ENCODE assay signal across 25 mouse cellular contexts in genomic region chr10:20929607-20930006, GRCm38 (mm10). TPM values are rescaled to one million over a fixed set of nuclear protein-coding genes. Genes with fewer than 3 reads are reported as not detected.
A peak's percentile ranks its signal among the peaks of the same experiment; 100 is the strongest.
DNase-seq lines count a peak whose midpoint lies in the region; ATAC-seq and TF ChIP-seq lines count a peak whose summit lies in the region.
"Had no signal": no experiment of that assay in that cellular context is flagged by ENCODE, and none has a peak within 500 bp of the region (broad histone marks: within the 10 kb centered on the region; RNA-seq: fewer than 3 reads in every experiment).

No protein-coding gene starts in this region.

- H3K4me3 ChIP-seq in lung, embryonic 16.5 days (ENCODE audit: low read length) = no peak overlapping the region
- no peak overlapping the region for H3K4me3 ChIP-seq in lung, adult 2 months (replicated peaks; ENCODE audit: extremely low read depth, low read depth, low read length)
- H3K4me3 ChIP-seq: embryonic facial prominence, embryonic 10.5 days; embryonic facial prominence, embryonic 12.5 days; forebrain, embryonic 13.5 days; forebrain, embryonic 15.5 days had no signal

- no peak overlapping the region for H3K9ac ChIP-seq in lung, embryonic 16.5 days (ENCODE audit: low read length)
- H3K9ac ChIP-seq: embryonic facial prominence, embryonic 12.5 days; forebrain, embryonic 13.5 days; forebrain, embryonic 15.5 days; forebrain, postnatal 0 days had no signal

- ATAC-seq in lung, embryonic 16.5 days (ENCODE audit: low read depth) = peak; percentile 61
- ATAC-seq: activated CD4-positive, CD25-positive, alpha-beta regulatory T cell, adult 4 months; forebrain, embryonic 13.5 days; forebrain, embryonic 15.5 days; forebrain, postnatal 0 days; Patski had no signal

- H3K9me3 ChIP-seq in lung, embryonic 16.5 days (ENCODE audit: control insufficient read depth, low read length) = no peaks in the 10 kb centered on the region
- H3K9me3 ChIP-seq: embryonic facial prominence, embryonic 10.5 days; embryonic facial prominence, embryonic 12.5 days; forebrain, embryonic 13.5 days; forebrain, embryonic 15.5 days had no signal

- no peak for TF ChIP-seq POLR2A in lung, adult 2 months (IDR thresholded peaks at IDR 0.05; ENCODE audit: borderline replicate concordance, extremely low read depth, low read depth, low read length)

- no peak for TF ChIP-seq CTCF in lung, adult 2 months (IDR thresholded peaks at IDR 0.05; ENCODE audit: insufficient read depth, low read length)

- no peaks in the 10 kb centered on the region for H3K4me1 ChIP-seq in lung, embryonic 16.5 days (replicated peaks; ENCODE audit: control insufficient read depth, insufficient read depth, low read length)
- H3K4me1 ChIP-seq in lung, adult 2 months (ENCODE audit: control insufficient read depth, insufficient read depth, low read length) = no peaks in the 10 kb centered on the region
- H3K4me1 ChIP-seq: embryonic facial prominence, embryonic 10.5 days; embryonic facial prominence, embryonic 12.5 days; forebrain, embryonic 13.5 days; forebrain, embryonic 15.5 days had no signal

- no peak overlapping the region for H3K4me2 ChIP-seq in lung, embryonic 16.5 days (ENCODE audit: low read depth, low read length)
- H3K4me2 ChIP-seq: embryonic facial prominence, embryonic 12.5 days; forebrain, embryonic 13.5 days; forebrain, embryonic 15.5 days had no signal

- no peak overlapping the region for H3K27ac ChIP-seq in lung, embryonic 16.5 days (ENCODE audit: low read length)
- H3K27ac ChIP-seq: embryonic facial prominence, embryonic 10.5 days; embryonic facial prominence, embryonic 12.5 days; forebrain, embryonic 13.5 days; forebrain, embryonic 15.5 days had no signal

- no peaks in the 10 kb centered on the region; the same call in 1 of the 2 replicates for H3K27me3 ChIP-seq in lung, embryonic 16.5 days (ENCODE audit: control insufficient read depth, insufficient read depth, low read depth, low read length)
- H3K27me3 ChIP-seq: embryonic facial prominence, embryonic 12.5 days; forebrain, embryonic 13.5 days; forebrain, embryonic 15.5 days had no signal

- 59% methylated on average over 5 of the region's 5 CpGs for WGBS in lung, embryonic 16.5 days
- 68% methylated on average over 5 of the region's 5 CpGs for WGBS in lung, adult 2 months

- DNase-seq in lung, adult 2 months = no peak
- DNase-seq in lung, postnatal 10 days = peak; percentile 28
- DNase-seq in lung, postnatal 25 days (ENCODE audit: low spot score) = peak; percentile 21
- DNase-seq in lung, postnatal 4 days = peak; percentile 6 to 57
- DNase-seq in thymus, postnatal 0 days (ENCODE audit: low spot score) = no peak
- DNase-seq in kidney, adult 11 months = no peak
- DNase-seq in embryo, embryonic 9.5 days (ENCODE audit: extremely low spot score) = no peak
- DNase-seq: adrenal gland, adult 2 months; adrenal gland, postnatal 10 days; adrenal gland, postnatal 25 days; cerebellum, adult 11 months; cerebellum, adult 18-20 months; cerebellum, adult 8-10 months; cerebellum, adult 9-11 months; cerebellum, postnatal 14 days; cerebellum, postnatal 36 days; embryo, embryonic 11 days; forebrain, postnatal 0 days had no signal

- no peaks in the 10 kb centered on the region for H3K36me3 ChIP-seq in lung, embryonic 16.5 days (ENCODE audit: control insufficient read depth, insufficient read depth, low read length)
- H3K36me3 ChIP-seq: embryonic facial prominence, embryonic 10.5 days; embryonic facial prominence, embryonic 12.5 days; forebrain, embryonic 15.5 days had no signal

RNA-seq across cellular contexts. Expression of gene Ahi1, which starts 22.7 kb away (rescaled TPM):
- polyA plus RNA-seq in lung, embryonic 16.5 days (2015; fragmentation: Nextera tagmentation; extraction: Ambion mirVana) = 5.3 and 5.9 TPM in 2 replicates
- 2.6 and 3.6 TPM in 2 replicates for polyA plus RNA-seq in lung, adult 2 months (2012; rRNA removed)
- polyA plus RNA-seq in thymus, postnatal 0 days (2015; fragmentation: Nextera tagmentation; extraction: Ambion mirVana) = 16.7 and 18.0 TPM in 2 replicates

Comparison
In these comparisons a context has a peak if more than half of its experiments do, and no peak if none do; other contexts are left out.
1. DNase-seq: peak in lung, postnatal 10 days (single experiment), lung, postnatal 25 days (single experiment) and lung, postnatal 4 days (2 of 2); none in lung, adult 2 months (single experiment), thymus, postnatal 0 days (single experiment), kidney, adult 11 months (single experiment) and embryo, embryonic 9.5 days (single experiment).